Mouse (Mus musculus): ENCODE data around the gene P4hb. TPM values are rescaled to one million over a fixed set of nuclear protein-coding genes. Genes with fewer than 3 reads are reported as not detected.

The P4hb gene
- polyA plus RNA-seq, 1 experiment from 2014 or later: 418 TPM

- Histone ChIP-seq H3K4me1 (peaks cover 42% of the 10 kb centered on the region), H3K36me3 (peaks cover 27% of the 10 kb centered on the region), H3K4me2 (replicated peaks) (no peak overlapping the region), H3K4me3 (no peak overlapping the region), H3K9me3 (no peaks in the 10 kb centered on the region), H3K9ac (replicated peaks) (no peak overlapping the region), H3K27me3 (no peaks in the 10 kb centered on the region), H3K27ac (replicated peaks) (no peak overlapping the region)
- no peak for ATAC-seq (ENCODE audit: low FRiP score, low read depth)
- 83% methylated on average over 7 of the region's 7 CpGs for WGBS
Observed at GRCm38 (mm10) chr11:120577211-120578023, 4.4 kb upstream of the P4hb start.

GRCm38 (mm10) chr11:120576365-120576981 is 3.4 kb upstream of the P4hb start:
- Histone ChIP-seq H3K9ac (replicated peaks) (no peak overlapping the region), H3K36me3 (peaks cover 28% of the 10 kb centered on the region), H3K27me3 (no peaks in the 10 kb centered on the region), H3K9me3 (no peaks in the 10 kb centered on the region), H3K4me1 (peaks cover 39% of the 10 kb centered on the region), H3K4me3 (no peak overlapping the region), H3K4me2 (replicated peaks) (no peak overlapping the region), H3K27ac (replicated peaks) (no peak overlapping the region)
- 88% methylated on average over 3 of the region's 3 CpGs for WGBS
- ATAC-seq (ENCODE audit: low FRiP score, low read depth): no peak

GRCm38 (mm10) chr11:120575940-120576339 is 2.9 kb upstream of the P4hb start:
- H3K9ac ChIP-seq (replicated peaks): no peak overlapping the region
- no peak overlapping the region for H3K4me2 ChIP-seq (replicated peaks)
- H3K27ac ChIP-seq (replicated peaks): no peak overlapping the region
- H3K36me3 ChIP-seq: peaks cover 33% of the 10 kb centered on the region
- H3K9me3 ChIP-seq: no peaks in the 10 kb centered on the region
- no peak overlapping the region for H3K4me3 ChIP-seq
- H3K27me3 ChIP-seq: no peaks in the 10 kb centered on the region
- ATAC-seq (ENCODE audit: low FRiP score, low read depth): no peak
- H3K4me1 ChIP-seq: peaks cover 45% of the 10 kb centered on the region

DNA sequence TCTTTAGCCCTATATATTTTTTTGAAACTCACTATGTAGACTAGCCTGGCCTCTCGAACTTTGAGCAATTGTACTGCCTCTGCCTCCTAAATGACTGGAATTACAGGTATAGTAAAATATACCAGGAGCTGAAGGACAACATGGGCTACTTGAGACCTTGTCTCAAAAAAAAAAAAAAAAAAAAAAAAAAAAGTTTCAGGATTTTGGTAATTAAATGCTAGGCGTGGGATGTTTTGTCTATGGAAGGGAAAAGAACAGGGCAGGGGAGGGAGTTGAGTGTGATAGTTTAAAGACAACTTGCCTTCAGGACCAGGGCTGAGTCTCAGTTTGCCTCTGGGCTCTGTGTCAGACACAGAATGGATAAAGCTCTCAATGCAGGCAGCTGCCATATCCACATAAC is 2.0 kb upstream of the P4hb start:
- Histone ChIP-seq H3K36me3 (peaks cover 42% of the 10 kb centered on the region), H3K4me2 (replicated peaks) (no peak overlapping the region), H3K9me3 (no peaks in the 10 kb centered on the region), H3K4me3 (no peak overlapping the region), H3K27ac (replicated peaks) (no peak overlapping the region), H3K4me1 (peaks cover 40% of the 10 kb centered on the region), H3K9ac (replicated peaks) (no peak overlapping the region), H3K27me3 (no peaks in the 10 kb centered on the region)
- no peak for ATAC-seq (ENCODE audit: low FRiP score, low read depth)
- 89% methylated on average over 2 of the region's 2 CpGs for WGBS

- Histone ChIP-seq H3K4me2 (replicated peaks) (peak overlapping the region; percentile 83), H3K36me3 (peaks cover 44% of the 10 kb centered on the region), H3K27me3 (no peaks in the 10 kb centered on the region), H3K27ac (replicated peaks) (no peak overlapping the region), H3K9me3 (no peaks in the 10 kb centered on the region), H3K9ac (replicated peaks) (peak overlapping the region; percentile 80), H3K4me3 (peak overlapping the region; percentile 91), H3K4me1 (peaks cover 32% of the 10 kb centered on the region)
- 49% methylated on average over 5 of the region's 5 CpGs for WGBS
- no peak for ATAC-seq (ENCODE audit: low FRiP score, low read depth)
Observed at GRCm38 (mm10) chr11:120574278-120574600, 1.2 kb upstream of the P4hb start.

GRCm38 (mm10) chr11:120573585-120574277 is 678 bp upstream of the P4hb start:
- peak overlapping the region; percentile 80 for H3K9ac ChIP-seq (replicated peaks)
- peak overlapping the region; percentile 91 for H3K4me3 ChIP-seq
- under 1% methylated on average over 23 of the region's 23 CpGs for WGBS
- H3K27ac ChIP-seq (replicated peaks): peak overlapping the region; percentile 93
- H3K36me3 ChIP-seq: peaks cover 43% of the 10 kb centered on the region
- no peaks in the 10 kb centered on the region for H3K27me3 ChIP-seq
- H3K4me2 ChIP-seq (replicated peaks): peak overlapping the region; percentile 83
- peaks cover 28% of the 10 kb centered on the region for H3K4me1 ChIP-seq
- H3K9me3 ChIP-seq: no peaks in the 10 kb centered on the region
- ATAC-seq (ENCODE audit: low FRiP score, low read depth): peak; percentile 7; the same call in 1 of the 2 replicates

- H3K27ac ChIP-seq (replicated peaks): peak overlapping the region; percentile 93
- H3K4me3 ChIP-seq: peak overlapping the region; percentile 91
- peak overlapping the region; percentile 90 for H3K9ac ChIP-seq (replicated peaks)
- peak; percentile 53 for ATAC-seq (ENCODE audit: low FRiP score, low read depth)
- H3K9me3 ChIP-seq: no peaks in the 10 kb centered on the region
- peak overlapping the region; percentile 83 for H3K4me2 ChIP-seq (replicated peaks)
- WGBS: 0% methylated on average over 24 of the region's 24 CpGs
- H3K27me3 ChIP-seq: no peaks in the 10 kb centered on the region
- peaks cover 43% of the 10 kb centered on the region for H3K36me3 ChIP-seq
- H3K4me1 ChIP-seq: peaks cover 24% of the 10 kb centered on the region
Observed at GRCm38 (mm10) chr11:120572417-120572751, 669 bp downstream of the P4hb start.

DNA sequence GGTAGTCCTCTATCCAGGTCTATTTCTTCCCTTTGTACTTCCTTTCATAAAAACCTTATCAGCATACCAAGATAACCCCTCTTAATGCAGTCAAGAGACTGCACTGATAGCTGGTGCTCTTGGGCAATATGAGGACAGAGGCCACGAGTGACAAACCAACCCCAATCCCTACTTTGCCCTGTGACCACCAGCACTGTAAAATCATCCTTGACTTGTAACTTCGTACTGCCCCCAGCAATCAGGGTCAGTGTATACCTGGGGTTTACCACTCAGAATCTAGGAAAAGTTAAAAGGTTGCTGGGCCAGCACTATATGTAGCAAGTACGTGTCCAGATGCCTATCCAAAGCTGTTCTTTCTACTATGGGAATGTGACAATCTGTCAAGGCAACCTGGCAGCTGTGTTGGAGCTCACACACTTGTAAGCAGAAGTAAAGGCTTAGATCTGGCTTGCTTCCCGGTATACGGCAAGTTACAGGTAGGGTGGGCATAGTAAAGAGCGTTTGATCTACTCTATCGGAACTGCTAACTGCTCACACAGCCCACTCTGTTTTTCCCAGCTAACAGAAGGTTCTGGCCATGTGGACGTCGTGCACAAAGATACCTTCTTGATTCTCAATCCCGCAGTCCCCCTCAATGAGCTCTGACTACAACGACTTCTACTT is 1.2 kb downstream of the P4hb start:
- 19% methylated on average over 11 of the region's 11 CpGs for WGBS
- peaks cover 45% of the 10 kb centered on the region for H3K36me3 ChIP-seq
- H3K4me3 ChIP-seq: peak overlapping the region; percentile 91
- peak overlapping the region; percentile 90 for H3K9ac ChIP-seq (replicated peaks)
- no peaks in the 10 kb centered on the region for H3K9me3 ChIP-seq
- peak overlapping the region; percentile 83 for H3K4me2 ChIP-seq (replicated peaks)
- H3K27me3 ChIP-seq: no peaks in the 10 kb centered on the region
- ATAC-seq (ENCODE audit: low FRiP score, low read depth): no peak
- peak overlapping the region; percentile 93; the same call in 1 of the 2 replicates for H3K27ac ChIP-seq (replicated peaks)
- peaks cover 24% of the 10 kb centered on the region for H3K4me1 ChIP-seq

GRCm38 (mm10) chr11:120571122-120571521 is 1.9 kb downstream of the P4hb start:
- Histone ChIP-seq H3K36me3 (peaks cover 53% of the 10 kb centered on the region), H3K27ac (replicated peaks) (no peak overlapping the region), H3K4me2 (replicated peaks) (peak overlapping the region; percentile 83), H3K4me3 (peak overlapping the region; percentile 91), H3K27me3 (no peaks in the 10 kb centered on the region), H3K9me3 (no peaks in the 10 kb centered on the region), H3K4me1 (peaks cover 24% of the 10 kb centered on the region), H3K9ac (replicated peaks) (peak overlapping the region; percentile 90)
- ATAC-seq (ENCODE audit: low FRiP score, low read depth): no peak
- 89% methylated on average over 3 of the region's 3 CpGs for WGBS

GRCm38 (mm10) chr11:120568324-120568723 is 4.7 kb downstream of the P4hb start:
- ATAC-seq (ENCODE audit: low FRiP score, low read depth): no peak
- no peak overlapping the region for H3K9ac ChIP-seq (replicated peaks)
- H3K27ac ChIP-seq (replicated peaks): no peak overlapping the region
- WGBS: 94% methylated on average over 6 of the region's 6 CpGs
- H3K27me3 ChIP-seq: no peaks in the 10 kb centered on the region
- H3K4me1 ChIP-seq: peaks cover 13% of the 10 kb centered on the region
- no peak overlapping the region for H3K4me3 ChIP-seq
- no peak overlapping the region for H3K4me2 ChIP-seq (replicated peaks)
- no peaks in the 10 kb centered on the region for H3K9me3 ChIP-seq
- H3K36me3 ChIP-seq: peaks cover 79% of the 10 kb centered on the region

DNA sequence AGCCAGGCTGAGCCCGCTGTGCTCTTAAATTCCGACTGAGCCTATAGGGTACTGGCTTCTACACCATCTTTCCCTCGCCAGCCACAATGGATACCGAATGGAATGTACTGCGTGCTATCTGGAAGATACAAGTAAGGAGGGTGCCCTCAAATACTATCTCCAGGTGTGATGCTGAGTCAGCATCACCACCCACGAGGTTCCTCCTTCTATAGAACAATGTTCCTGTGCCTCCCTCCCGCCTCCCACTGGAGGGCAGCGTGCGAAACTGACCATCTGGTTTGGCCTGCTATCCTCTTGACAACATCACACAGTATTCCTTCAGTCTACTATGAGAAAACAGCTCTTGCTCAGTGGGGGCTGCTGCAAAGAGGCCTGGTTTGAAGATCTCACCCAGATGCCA is 7.9 kb downstream of the P4hb start:
- Histone ChIP-seq H3K36me3 (peaks cover 97% of the 10 kb centered on the region), H3K9me3 (no peaks in the 10 kb centered on the region), H3K9ac (replicated peaks) (no peak overlapping the region), H3K4me2 (replicated peaks) (no peak overlapping the region), H3K27me3 (no peaks in the 10 kb centered on the region), H3K4me1 (no peaks in the 10 kb centered on the region), H3K27ac (replicated peaks) (no peak overlapping the region), H3K4me3 (no peak overlapping the region)
- no peak for ATAC-seq (ENCODE audit: low FRiP score, low read depth)
- 92% methylated on average over 9 of the region's 9 CpGs for WGBS

GRCm38 (mm10) chr11:120562949-120563348 is 10.1 kb downstream of the P4hb start:
- no peaks in the 10 kb centered on the region for H3K4me1 ChIP-seq
- no peak overlapping the region for H3K4me2 ChIP-seq (replicated peaks)
- H3K36me3 ChIP-seq: peaks cover 91% of the 10 kb centered on the region
- H3K9me3 ChIP-seq: no peaks in the 10 kb centered on the region
- no peaks in the 10 kb centered on the region for H3K27me3 ChIP-seq
- ATAC-seq (ENCODE audit: low FRiP score, low read depth): no peak
- WGBS: 98% methylated on average over 13 of the region's 13 CpGs
- no peak overlapping the region for H3K4me3 ChIP-seq
- H3K27ac ChIP-seq (replicated peaks): no peak overlapping the region
- no peak overlapping the region for H3K9ac ChIP-seq (replicated peaks)

All from midbrain, embryonic 12.5 days (tissue).